Mouse (Mus musculus) 416B (cell line): ENCODE data around the gene Cdkal1.

ENCODE experiments used
- DNase-seq: peaks from one replicate; pipeline ENCODE4 v3.0.0; 2011; ENCODE audit warnings: low read depth

Cdkal1 gene

GRCm38 (mm10) chr13:29699896-29700295, 155.6 kb downstream of the Cdkal1 start:
- peak; percentile 58 for DNase-seq

- no peak for DNase-seq
These were observed 157.0 kb downstream of the Cdkal1 start for GRCm38 (mm10) chr13:29698307-29698985.

- DNase-seq: no peak
These were observed 158.2 kb downstream of the Cdkal1 start for GRCm38 (mm10) chr13:29697230-29697629.

GRCm38 (mm10) chr13:29690734-29691133, 164.7 kb downstream of the Cdkal1 start:
- no peak for DNase-seq

GRCm38 (mm10) chr13:29688851-29689250, 166.6 kb downstream of the Cdkal1 start:
- no peak for DNase-seq

GRCm38 (mm10) chr13:29687872-29688271, 167.6 kb downstream of the Cdkal1 start:
- no peak for DNase-seq

- DNase-seq: peak; percentile 58
These were observed 175.8 kb downstream of the Cdkal1 start for GRCm38 (mm10) chr13:29679479-29680186.

GRCm38 (mm10) chr13:29677559-29677958, 177.9 kb downstream of the Cdkal1 start:
- no peak for DNase-seq

GRCm38 (mm10) chr13:29670626-29671025, 184.8 kb downstream of the Cdkal1 start:
- DNase-seq: no peak

GRCm38 (mm10) chr13:29663908-29664307, 191.6 kb downstream of the Cdkal1 start:
- DNase-seq: peak; percentile 80

GRCm38 (mm10) chr13:29655841-29656365, 199.6 kb downstream of the Cdkal1 start:
- no peak for DNase-seq

GRCm38 (mm10) chr13:29653407-29653806, 202.1 kb downstream of the Cdkal1 start:
- no peak for DNase-seq

GRCm38 (mm10) chr13:29652791-29653190, 202.7 kb downstream of the Cdkal1 start:
- DNase-seq: no peak

GRCm38 (mm10) chr13:29650576-29651236, 204.8 kb downstream of the Cdkal1 start:
- DNase-seq: peak; percentile 43

- no peak for DNase-seq
These were observed 205.9 kb downstream of the Cdkal1 start for GRCm38 (mm10) chr13:29649593-29649992.

- DNase-seq: no peak
These were observed 213.2 kb downstream of the Cdkal1 start for GRCm38 (mm10) chr13:29642226-29642625.

GRCm38 (mm10) chr13:29641200-29641599, 214.3 kb downstream of the Cdkal1 start:
- DNase-seq: no peak

- peak; percentile 59 for DNase-seq
These were observed 215.3 kb downstream of the Cdkal1 start for GRCm38 (mm10) chr13:29640186-29640585.

GRCm38 (mm10) chr13:29638303-29638702, 217.2 kb downstream of the Cdkal1 start:
- no peak for DNase-seq

GRCm38 (mm10) chr13:29637788-29638187, 217.7 kb downstream of the Cdkal1 start:
- DNase-seq: peak; percentile 89

GRCm38 (mm10) chr13:29635581-29635980, 219.9 kb downstream of the Cdkal1 start:
- DNase-seq: peak; percentile 37

- no peak for DNase-seq
These were observed 224.1 kb downstream of the Cdkal1 start for GRCm38 (mm10) chr13:29631342-29631741.

- peak; percentile 33 for DNase-seq
These were observed 226.9 kb downstream of the Cdkal1 start for GRCm38 (mm10) chr13:29628607-29629006.
